Mouse (Mus musculus) bone marrow macrophage, adult 2 months (primary cell): ENCODE data around the gene Asb2. TPM values are rescaled to one million over a fixed set of nuclear protein-coding genes. Genes with fewer than 3 reads are reported as not detected.

Source experiments
- H3K27ac ChIP-seq: 2 replicates; pipeline ENCODE4 v1.5.1; 2012; ENCODE audit warnings: low read depth, low read length; ENCODE audit not compliant: insufficient read depth
- H3K4me1 ChIP-seq: 2 replicates; pipeline ENCODE4 v1.6.1; 2012; ENCODE audit warnings: low read length; ENCODE audit not compliant: control insufficient read depth, insufficient read depth
- H3K4me3 ChIP-seq: 2 replicates; pipeline ENCODE4 v1.5.1; 2012; ENCODE audit warnings: mild to moderate bottlenecking, low read length, moderate library complexity; ENCODE audit not compliant: insufficient read depth
- CTCF ChIP-seq: IDR thresholded peaks from 2 replicates; pipeline ENCODE4 v1.5.1; 2012; ENCODE audit warnings: low read depth, mild to moderate bottlenecking, low read length, moderate library complexity
- POLR2A ChIP-seq: IDR thresholded peaks from 2 replicates; pipeline ENCODE4 v1.6.1; 2012; ENCODE audit warnings: mild to moderate bottlenecking, low read depth, low read length, borderline replicate concordance
- polyA plus RNA-seq: library from polyadenylated mRNA; stranded (reverse); fragments of >200 nt; gene quantifications from 2 replicates; pipeline ENCODE4 v1.2.4, GENCODE M21; 2012; ENCODE audit not compliant: missing spikeins, insufficient read depth, insufficient read length

The Asb2 gene
- polyA plus RNA-seq, 1 experiment: 2.1 TPM

- Histone ChIP-seq H3K4me1 (peaks cover 57% of the 10 kb centered on the region), H3K4me3 (no peak overlapping the region), H3K27ac (no peak overlapping the region)
- TF ChIP-seq POLR2A (no peak), CTCF (no peak)
Measured at GRCm38 (mm10) chr12:103344934-103345333, 10.9 kb downstream of the Asb2 start.

GRCm38 (mm10) chr12:103343456-103343855, 12.3 kb downstream of the Asb2 start:
- TF ChIP-seq POLR2A: no peak
- TF ChIP-seq CTCF: no peak
- Histone ChIP-seq H3K27ac (peak overlapping the region; percentile 75), H3K4me3 (no peak overlapping the region), H3K4me1 (peaks cover 69% of the 10 kb centered on the region)

GRCm38 (mm10) chr12:103341212-103341611, 14.6 kb downstream of the Asb2 start:
- Histone ChIP-seq H3K4me3 (no peak overlapping the region), H3K4me1 (peaks cover 73% of the 10 kb centered on the region), H3K27ac (peak overlapping the region; percentile 68)
- TF ChIP-seq POLR2A: no peak
- TF ChIP-seq CTCF: no peak

GRCm38 (mm10) chr12:103338162-103338798, 17.5 kb downstream of the Asb2 start:
- H3K4me1 ChIP-seq: peaks cover 71% of the 10 kb centered on the region
- H3K4me3 ChIP-seq: no peak overlapping the region
- no peak overlapping the region for H3K27ac ChIP-seq

GRCm38 (mm10) chr12:103336766-103337165, 19.0 kb downstream of the Asb2 start:
- Histone ChIP-seq H3K27ac (peak overlapping the region; percentile 11; the same call in 1 of the 2 replicates), H3K4me1 (peaks cover 73% of the 10 kb centered on the region), H3K4me3 (peak overlapping the region; percentile 38)
- TF ChIP-seq POLR2A (no peak), CTCF (no peak)

More at GRCm38 (mm10) chr12:103338162-103338798, 17.5 kb downstream of the Asb2 start:
- TF ChIP-seq CTCF (no peak), POLR2A (no peak)

GRCm38 (mm10) chr12:103333426-103333825, 22.4 kb downstream of the Asb2 start:
- Histone ChIP-seq H3K4me1 (peaks cover 46% of the 10 kb centered on the region), H3K27ac (no peak overlapping the region), H3K4me3 (no peak overlapping the region)
- TF ChIP-seq CTCF (no peak), POLR2A (no peak)

GRCm38 (mm10) chr12:103332879-103333278, 22.9 kb downstream of the Asb2 start:
- Histone ChIP-seq H3K4me1 (peaks cover 42% of the 10 kb centered on the region), H3K27ac (no peak overlapping the region), H3K4me3 (no peak overlapping the region)
- TF ChIP-seq CTCF: no peak

GRCm38 (mm10) chr12:103331491-103331890, 24.3 kb downstream of the Asb2 start:
- TF ChIP-seq POLR2A: no peak
- no peak for TF ChIP-seq CTCF
- Histone ChIP-seq H3K4me1 (peaks cover 42% of the 10 kb centered on the region), H3K27ac (no peak overlapping the region), H3K4me3 (no peak overlapping the region)

- no peak overlapping the region for H3K27ac ChIP-seq
- peaks cover 42% of the 10 kb centered on the region for H3K4me1 ChIP-seq
- no peak overlapping the region for H3K4me3 ChIP-seq
- TF ChIP-seq POLR2A (no peak), CTCF (no peak)
Measured at GRCm38 (mm10) chr12:103328448-103329191, 27.2 kb downstream of the Asb2 start.

GRCm38 (mm10) chr12:103327107-103327506, 28.7 kb downstream of the Asb2 start:
- Histone ChIP-seq H3K27ac (no peak overlapping the region), H3K4me3 (no peak overlapping the region), H3K4me1 (peaks cover 29% of the 10 kb centered on the region)
- TF ChIP-seq POLR2A: no peak
- TF ChIP-seq CTCF: no peak
